Mouse (Mus musculus) E14TG2a.4 (cell line): Measurements from ENCODE around the gene Tns3.
"Not testable (repeated sequence)": the region's sequence is repeated elsewhere in the genome, so short reads cannot be mapped to it uniquely, and the experiment has no call there.

ENCODE experiments used
- CTCF ChIP-seq: conservative IDR thresholded peaks from 2 replicates; pipeline ENCODE4 v1.5.1; 2014; ENCODE audit warnings: low read length
- NANOG ChIP-seq: IDR thresholded peaks from 2 replicates; pipeline ENCODE4 v1.6.1; 2014; ENCODE audit warnings: borderline replicate concordance, low read length, mixed read lengths

- TF ChIP-seq NANOG, CTCF: not testable (repeated sequence)
These were observed 131.6 kb downstream of the Tns3 start for GRCm38 (mm10) chr11:8532771-8533170.
